Mouse (Mus musculus): ENCODE measurements around the gene Alox12e. TPM values are rescaled to one million over a fixed set of nuclear protein-coding genes. Genes with fewer than 3 reads are reported as not detected.
"Not testable (repeated sequence)": the region's sequence is repeated elsewhere in the genome, so short reads cannot be mapped to it uniquely, and the experiment has no call there.

Alox12e gene
- polyA plus RNA-seq (2012; rRNA removed) = 0.07 TPM in 1 of 2 replicates, not detected in the other

GRCm38 (mm10) chr11:70322528-70322927 is at the start of gene Alox12e:
Alox12e (minus strand) TSS chr11:70322628.
- DNase-seq = no peak
- H3K36me3 ChIP-seq (ENCODE audit: control insufficient read depth, insufficient read depth, low read length) = no peaks in the 10 kb centered on the region
- no peak within 1 kb of the TSS for H3K4me3 ChIP-seq (ENCODE audit: insufficient read depth, low read depth, low read length)
- no peaks in the 10 kb centered on the region; the same call in 1 of the 2 replicates for H3K27me3 ChIP-seq (replicated peaks; ENCODE audit: control insufficient read depth, insufficient read depth, low read length)
- H3K4me1 ChIP-seq (ENCODE audit: control insufficient read depth, insufficient read depth, low read length) = no peaks in the 10 kb centered on the region
- WGBS = 20% methylated on average over 7 of the region's 7 CpGs
- H3K27ac ChIP-seq (ENCODE audit: insufficient read depth, low read depth, low read length) = no peak within 1 kb of the TSS
- TF ChIP-seq POLR2A (IDR thresholded peaks at IDR 0.05; ENCODE audit: low read depth, low read length) = no peak
- TF ChIP-seq CTCF (conservative IDR thresholded peaks at IDR 0.05; ENCODE audit: insufficient read depth, insufficient read length, low read depth, low read length) = no peak

- H3K4me1 ChIP-seq (ENCODE audit: control insufficient read depth, insufficient read depth, low read length); H3K27me3 ChIP-seq (replicated peaks; ENCODE audit: control insufficient read depth, insufficient read depth, low read length); H3K27ac ChIP-seq (ENCODE audit: insufficient read depth, low read depth, low read length); H3K4me3 ChIP-seq (ENCODE audit: insufficient read depth, low read depth, low read length); H3K36me3 ChIP-seq (ENCODE audit: control insufficient read depth, insufficient read depth, low read length): not testable (repeated sequence)
- 54% methylated on average over 2 of the region's 2 CpGs for WGBS
- peak; percentile 56 for DNase-seq
Observed at GRCm38 (mm10) chr11:70368626-70369025, 46.2 kb upstream of the Alox12e start.

- H3K27me3 ChIP-seq (replicated peaks; ENCODE audit: control insufficient read depth, insufficient read depth, low read length); H3K36me3 ChIP-seq (ENCODE audit: control insufficient read depth, insufficient read depth, low read length); H3K4me1 ChIP-seq (ENCODE audit: control insufficient read depth, insufficient read depth, low read length); H3K4me3 ChIP-seq (ENCODE audit: insufficient read depth, low read depth, low read length): not testable (repeated sequence)
- peak; percentile 65 for DNase-seq
- peak overlapping the region; percentile 56; the same call in 1 of the 2 replicates for H3K27ac ChIP-seq (ENCODE audit: insufficient read depth, low read depth, low read length)
- WGBS = 52% methylated on average over 6 of the region's 6 CpGs
Observed at GRCm38 (mm10) chr11:70367701-70368100, 45.3 kb upstream of the Alox12e start.

GRCm38 (mm10) chr11:70351868-70352267 is 29.4 kb upstream of the Alox12e start, which contains the start of gene Alox15:
Alox15 (minus strand) TSS chr11:70352031.
- H3K27ac ChIP-seq (ENCODE audit: insufficient read depth, low read depth, low read length) = no peak within 1 kb of the TSS
- H3K36me3 ChIP-seq (ENCODE audit: control insufficient read depth, insufficient read depth, low read length) = no peaks in the 10 kb centered on the region
- no peaks in the 10 kb centered on the region for H3K27me3 ChIP-seq (replicated peaks; ENCODE audit: control insufficient read depth, insufficient read depth, low read length)
- TF ChIP-seq POLR2A (IDR thresholded peaks at IDR 0.05; ENCODE audit: low read depth, low read length) (no peak), CTCF (conservative IDR thresholded peaks at IDR 0.05; ENCODE audit: insufficient read depth, insufficient read length, low read depth, low read length) (no peak)
- H3K4me1 ChIP-seq (ENCODE audit: control insufficient read depth, insufficient read depth, low read length) = no peaks in the 10 kb centered on the region
- H3K4me3 ChIP-seq (ENCODE audit: insufficient read depth, low read depth, low read length) = 0 out of 2 replicates have a peak within 1 kb of the TSS, but pooled peaks have one; percentile 19
- WGBS = under 1% methylated on average over 19 of the region's 19 CpGs
- DNase-seq = no peak

- Histone ChIP-seq H3K4me3 (ENCODE audit: insufficient read depth, low read depth, low read length) (no peak overlapping the region), H3K36me3 (ENCODE audit: control insufficient read depth, insufficient read depth, low read length) (no peaks in the 10 kb centered on the region), H3K27ac (ENCODE audit: insufficient read depth, low read depth, low read length) (no peak overlapping the region), H3K27me3 (replicated peaks; ENCODE audit: control insufficient read depth, insufficient read depth, low read length) (no peaks in the 10 kb centered on the region), H3K4me1 (ENCODE audit: control insufficient read depth, insufficient read depth, low read length) (no peaks in the 10 kb centered on the region)
- 64% methylated on average over 9 of the region's 9 CpGs for WGBS
- no peak for TF ChIP-seq CTCF (conservative IDR thresholded peaks at IDR 0.05; ENCODE audit: insufficient read depth, insufficient read length, low read depth, low read length)
- TF ChIP-seq POLR2A (IDR thresholded peaks at IDR 0.05; ENCODE audit: low read depth, low read length) = no peak
- DNase-seq = no peak
Observed at GRCm38 (mm10) chr11:70348630-70349029, 26.2 kb upstream of the Alox12e start.

GRCm38 (mm10) chr11:70347861-70348260 is 25.4 kb upstream of the Alox12e start:
- no peak for TF ChIP-seq CTCF (conservative IDR thresholded peaks at IDR 0.05; ENCODE audit: insufficient read depth, insufficient read length, low read depth, low read length)
- no peak for TF ChIP-seq POLR2A (IDR thresholded peaks at IDR 0.05; ENCODE audit: low read depth, low read length)
- Histone ChIP-seq H3K36me3 (ENCODE audit: control insufficient read depth, insufficient read depth, low read length) (no peaks in the 10 kb centered on the region), H3K27me3 (replicated peaks; ENCODE audit: control insufficient read depth, insufficient read depth, low read length) (no peaks in the 10 kb centered on the region), H3K4me3 (ENCODE audit: insufficient read depth, low read depth, low read length) (no peak overlapping the region), H3K4me1 (ENCODE audit: control insufficient read depth, insufficient read depth, low read length) (no peaks in the 10 kb centered on the region), H3K27ac (ENCODE audit: insufficient read depth, low read depth, low read length) (no peak overlapping the region)
- DNase-seq = no peak
- 82% methylated on average over 10 of the region's 10 CpGs for WGBS

- TF ChIP-seq POLR2A (IDR thresholded peaks at IDR 0.05; ENCODE audit: low read depth, low read length) (no peak), CTCF (conservative IDR thresholded peaks at IDR 0.05; ENCODE audit: insufficient read depth, insufficient read length, low read depth, low read length) (no peak)
Observed at GRCm38 (mm10) chr11:70345546-70345945, 23.1 kb upstream of the Alox12e start.

GRCm38 (mm10) chr11:70345061-70345460 is 22.6 kb upstream of the Alox12e start:
- no peaks in the 10 kb centered on the region for H3K36me3 ChIP-seq (ENCODE audit: control insufficient read depth, insufficient read depth, low read length)
- no peak for DNase-seq
- 78% methylated on average over 10 of the region's 10 CpGs for WGBS
- no peaks in the 10 kb centered on the region for H3K4me1 ChIP-seq (ENCODE audit: control insufficient read depth, insufficient read depth, low read length)
- H3K4me3 ChIP-seq (ENCODE audit: insufficient read depth, low read depth, low read length) = no peak overlapping the region
- TF ChIP-seq POLR2A (IDR thresholded peaks at IDR 0.05; ENCODE audit: low read depth, low read length) (no peak), CTCF (conservative IDR thresholded peaks at IDR 0.05; ENCODE audit: insufficient read depth, insufficient read length, low read depth, low read length) (no peak)
- H3K27me3 ChIP-seq (replicated peaks; ENCODE audit: control insufficient read depth, insufficient read depth, low read length) = no peaks in the 10 kb centered on the region
- no peak overlapping the region for H3K27ac ChIP-seq (ENCODE audit: insufficient read depth, low read depth, low read length)

More at GRCm38 (mm10) chr11:70345546-70345945, 23.1 kb upstream of the Alox12e start:
- Histone ChIP-seq H3K27me3 (replicated peaks; ENCODE audit: control insufficient read depth, insufficient read depth, low read length) (no peaks in the 10 kb centered on the region), H3K36me3 (ENCODE audit: control insufficient read depth, insufficient read depth, low read length) (no peaks in the 10 kb centered on the region), H3K27ac (ENCODE audit: insufficient read depth, low read depth, low read length) (no peak overlapping the region), H3K4me3 (ENCODE audit: insufficient read depth, low read depth, low read length) (no peak overlapping the region), H3K4me1 (ENCODE audit: control insufficient read depth, insufficient read depth, low read length) (no peaks in the 10 kb centered on the region)
- no peak for DNase-seq
- WGBS = 90% methylated on average over 8 of the region's 8 CpGs
